Mouse (Mus musculus): ENCODE measurements around the gene Ier5l. TPM values are rescaled to one million over a fixed set of nuclear protein-coding genes. Genes with fewer than 3 reads are reported as not detected.

The Ier5l gene
- polyA plus RNA-seq, 1 experiment from 2014 or later: 2.0 TPM

DNA sequence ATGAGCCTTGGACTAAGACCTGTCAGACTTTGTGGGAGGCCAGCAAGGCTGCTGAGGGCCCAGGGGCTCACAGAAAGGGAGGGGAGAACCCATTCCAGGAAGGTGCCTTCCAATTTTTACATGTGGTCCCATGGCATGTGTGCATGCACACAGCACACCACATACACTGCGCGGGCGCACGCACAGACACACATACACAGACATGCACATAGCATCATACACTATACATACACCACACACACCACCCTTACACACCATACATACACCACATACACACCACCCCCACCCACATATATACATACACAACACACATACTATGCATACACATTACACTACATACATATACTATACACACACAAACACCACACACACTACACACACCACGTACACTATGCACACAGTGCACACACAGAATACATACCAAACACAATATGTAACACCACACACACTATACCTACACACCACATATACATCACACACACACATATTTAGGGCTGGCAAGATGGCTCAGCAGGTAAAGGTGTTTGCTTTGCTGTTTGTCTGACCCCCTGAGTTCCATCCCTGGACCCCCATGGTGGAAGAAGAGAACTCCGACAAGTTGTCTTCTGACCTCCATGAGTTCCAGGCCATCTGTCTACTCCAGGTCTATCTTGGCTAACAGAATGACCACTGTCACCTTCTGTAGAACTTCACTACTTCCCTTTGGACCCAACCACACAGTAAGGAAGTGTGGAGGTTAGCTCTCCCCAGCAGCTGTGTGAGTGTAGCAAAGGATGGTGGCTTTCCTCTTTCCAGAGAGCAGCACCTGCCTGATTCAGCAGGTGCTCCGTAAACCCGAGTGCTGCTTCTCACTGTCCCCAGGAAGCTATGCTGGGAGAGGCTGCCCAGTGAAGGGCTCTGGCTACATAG, 21.2 kb upstream of the Ier5l start:
- Histone ChIP-seq H3K4me3 (ENCODE audit: low read depth, low read length) (no peak overlapping the region), H3K9ac (ENCODE audit: low read depth, low read length) (no peak overlapping the region), H3K9me3 (replicated peaks; ENCODE audit: control insufficient read depth, low read length, poor library complexity, severe bottlenecking) (no peaks in the 10 kb centered on the region), H3K27ac (ENCODE audit: low read length) (no peak overlapping the region), H3K36me3 (ENCODE audit: control insufficient read depth, insufficient read depth, low read length) (no peaks in the 10 kb centered on the region), H3K27me3 (ENCODE audit: control insufficient read depth, insufficient read depth, low read depth, low read length) (no peaks in the 10 kb centered on the region), H3K4me1 (ENCODE audit: control insufficient read depth, insufficient read depth, low read length) (peaks cover 3% of the 10 kb centered on the region; the same call in 1 of the 2 replicates), H3K4me2 (ENCODE audit: low read length) (peak overlapping the region; percentile 47)
- peak; percentile 46 for ATAC-seq
- WGBS: 78% methylated on average over 8 of the region's 8 CpGs

DNA sequence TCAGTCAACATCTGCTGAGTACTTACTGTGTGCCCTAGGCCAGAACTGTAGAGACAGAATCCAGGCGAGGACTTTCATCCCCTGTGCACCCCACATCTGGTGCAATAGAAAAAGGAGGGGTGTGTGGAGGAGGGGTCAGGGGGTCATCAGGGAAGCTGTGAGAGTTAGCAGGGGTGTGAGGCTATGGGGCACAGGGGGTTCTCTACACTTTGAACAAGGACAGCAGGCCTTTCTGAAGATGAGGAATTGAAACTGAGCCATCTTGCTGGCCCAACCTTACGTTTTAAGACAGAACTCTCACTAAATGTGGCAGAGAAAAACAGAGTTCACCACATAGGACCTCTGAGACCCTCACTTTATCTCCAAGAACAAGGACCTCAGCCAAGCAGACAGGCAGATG, 16.4 kb upstream of the Ier5l start:
- H3K4me3 ChIP-seq (ENCODE audit: low read depth, low read length): no peak overlapping the region
- ATAC-seq: no peak
- WGBS: 74% methylated on average over 2 of the region's 2 CpGs

GRCm38 (mm10) chr2:30487597-30487996, 13.6 kb upstream of the Ier5l start:
- H3K4me2 ChIP-seq (ENCODE audit: low read length): no peak overlapping the region
- no peak overlapping the region for H3K4me3 ChIP-seq (ENCODE audit: low read depth, low read length)
- H3K27ac ChIP-seq (ENCODE audit: low read length): no peak overlapping the region
- H3K9ac ChIP-seq (ENCODE audit: low read depth, low read length): no peak overlapping the region
- ATAC-seq: no peak
- no peaks in the 10 kb centered on the region for H3K9me3 ChIP-seq (replicated peaks; ENCODE audit: control insufficient read depth, low read length, poor library complexity, severe bottlenecking)
- WGBS: 27% methylated on average over 7 of the region's 7 CpGs
- H3K27me3 ChIP-seq (ENCODE audit: control insufficient read depth, insufficient read depth, low read depth, low read length): no peaks in the 10 kb centered on the region
- H3K4me1 ChIP-seq (ENCODE audit: control insufficient read depth, insufficient read depth, low read length): no peaks in the 10 kb centered on the region
- no peaks in the 10 kb centered on the region for H3K36me3 ChIP-seq (ENCODE audit: control insufficient read depth, insufficient read depth, low read length)

More for the DNA sequence above, 16.4 kb upstream of the Ier5l start:
- Histone ChIP-seq H3K27me3 (ENCODE audit: control insufficient read depth, insufficient read depth, low read depth, low read length) (no peaks in the 10 kb centered on the region), H3K4me2 (ENCODE audit: low read length) (no peak overlapping the region), H3K9me3 (replicated peaks; ENCODE audit: control insufficient read depth, low read length, poor library complexity, severe bottlenecking) (no peaks in the 10 kb centered on the region), H3K9ac (ENCODE audit: low read depth, low read length) (no peak overlapping the region), H3K4me1 (ENCODE audit: control insufficient read depth, insufficient read depth, low read length) (no peaks in the 10 kb centered on the region), H3K36me3 (ENCODE audit: control insufficient read depth, insufficient read depth, low read length) (no peaks in the 10 kb centered on the region), H3K27ac (ENCODE audit: low read length) (no peak overlapping the region)

- no peak for ATAC-seq
- H3K36me3 ChIP-seq (ENCODE audit: control insufficient read depth, insufficient read depth, low read length): no peaks in the 10 kb centered on the region
- H3K4me1 ChIP-seq (ENCODE audit: control insufficient read depth, insufficient read depth, low read length): peaks cover 4% of the 10 kb centered on the region; the same call in 1 of the 2 replicates
- no peak overlapping the region for H3K4me2 ChIP-seq (ENCODE audit: low read length)
- H3K27ac ChIP-seq (ENCODE audit: low read length): no peak overlapping the region
- WGBS: 44% methylated on average over 1 of the region's 1 CpGs
- no peak overlapping the region for H3K4me3 ChIP-seq (ENCODE audit: low read depth, low read length)
- no peaks in the 10 kb centered on the region for H3K9me3 ChIP-seq (replicated peaks; ENCODE audit: control insufficient read depth, low read length, poor library complexity, severe bottlenecking)
- H3K27me3 ChIP-seq (ENCODE audit: control insufficient read depth, insufficient read depth, low read depth, low read length): no peaks in the 10 kb centered on the region
- H3K9ac ChIP-seq (ENCODE audit: low read depth, low read length): no peak overlapping the region
Measured at GRCm38 (mm10) chr2:30478526-30478925, 4.5 kb upstream of the Ier5l start.

GRCm38 (mm10) chr2:30476241-30476640, 2.2 kb upstream of the Ier5l start:
- no peak overlapping the region for H3K9ac ChIP-seq (ENCODE audit: low read depth, low read length)
- no peaks in the 10 kb centered on the region for H3K36me3 ChIP-seq (ENCODE audit: control insufficient read depth, insufficient read depth, low read length)
- no peak overlapping the region for H3K4me3 ChIP-seq (ENCODE audit: low read depth, low read length)
- H3K9me3 ChIP-seq (replicated peaks; ENCODE audit: control insufficient read depth, low read length, poor library complexity, severe bottlenecking): no peaks in the 10 kb centered on the region
- no peak overlapping the region for H3K27ac ChIP-seq (ENCODE audit: low read length)
- peaks cover 11% of the 10 kb centered on the region for H3K4me1 ChIP-seq (ENCODE audit: control insufficient read depth, insufficient read depth, low read length)
- WGBS: 64% methylated on average over 2 of the region's 2 CpGs
- no peak for ATAC-seq
- H3K27me3 ChIP-seq (ENCODE audit: control insufficient read depth, insufficient read depth, low read depth, low read length): no peaks in the 10 kb centered on the region
- H3K4me2 ChIP-seq (ENCODE audit: low read length): no peak overlapping the region

- Histone ChIP-seq H3K27me3 (ENCODE audit: control insufficient read depth, insufficient read depth, low read depth, low read length) (no peaks in the 10 kb centered on the region), H3K4me3 (ENCODE audit: low read depth, low read length) (no peak overlapping the region), H3K4me2 (ENCODE audit: low read length) (no peak overlapping the region), H3K9ac (ENCODE audit: low read depth, low read length) (no peak overlapping the region), H3K4me1 (ENCODE audit: control insufficient read depth, insufficient read depth, low read length) (peaks cover 17% of the 10 kb centered on the region), H3K36me3 (ENCODE audit: control insufficient read depth, insufficient read depth, low read length) (no peaks in the 10 kb centered on the region), H3K27ac (ENCODE audit: low read length) (no peak overlapping the region), H3K9me3 (replicated peaks; ENCODE audit: control insufficient read depth, low read length, poor library complexity, severe bottlenecking) (no peaks in the 10 kb centered on the region)
- WGBS: 88% methylated on average over 7 of the region's 7 CpGs
- no peak for ATAC-seq
Measured at GRCm38 (mm10) chr2:30475457-30475856, 1.4 kb upstream of the Ier5l start.

- 27% methylated on average over 4 of the region's 4 CpGs for WGBS
- Histone ChIP-seq H3K27me3 (ENCODE audit: control insufficient read depth, insufficient read depth, low read depth, low read length) (no peaks in the 10 kb centered on the region), H3K9ac (ENCODE audit: low read depth, low read length) (no peak overlapping the region), H3K4me2 (ENCODE audit: low read length) (peak overlapping the region; percentile 100), H3K4me1 (ENCODE audit: control insufficient read depth, insufficient read depth, low read length) (peaks cover 18% of the 10 kb centered on the region), H3K27ac (ENCODE audit: low read length) (no peak overlapping the region), H3K9me3 (replicated peaks; ENCODE audit: control insufficient read depth, low read length, poor library complexity, severe bottlenecking) (no peaks in the 10 kb centered on the region), H3K4me3 (ENCODE audit: low read depth, low read length) (peak overlapping the region; percentile 82; the same call in 1 of the 2 replicates), H3K36me3 (ENCODE audit: control insufficient read depth, insufficient read depth, low read length) (no peaks in the 10 kb centered on the region)
- no peak for ATAC-seq
Measured at GRCm38 (mm10) chr2:30474776-30475175, 757 bp upstream of the Ier5l start.

- Histone ChIP-seq H3K4me1 (ENCODE audit: control insufficient read depth, insufficient read depth, low read length) (peaks cover 27% of the 10 kb centered on the region), H3K27ac (ENCODE audit: low read length) (peak overlapping the region; percentile 89), H3K36me3 (ENCODE audit: control insufficient read depth, insufficient read depth, low read length) (no peaks in the 10 kb centered on the region), H3K27me3 (ENCODE audit: control insufficient read depth, insufficient read depth, low read depth, low read length) (no peaks in the 10 kb centered on the region), H3K4me3 (ENCODE audit: low read depth, low read length) (peak overlapping the region; percentile 82), H3K4me2 (ENCODE audit: low read length) (peak overlapping the region; percentile 100), H3K9ac (ENCODE audit: low read depth, low read length) (peak overlapping the region; percentile 96), H3K9me3 (replicated peaks; ENCODE audit: control insufficient read depth, low read length, poor library complexity, severe bottlenecking) (no peaks in the 10 kb centered on the region)
- ATAC-seq: peak; percentile 23
- WGBS: under 1% methylated on average over 52 of the region's 80 CpGs
Measured at GRCm38 (mm10) chr2:30473431-30474031, 488 bp downstream of the Ier5l start.

Measured in midbrain, embryonic 16.5 days (tissue).